Mouse (Mus musculus): ENCODE data around the gene Lrcol1.

Gene Lrcol1

GRCm38 (mm10) chr5:110386371-110387330 is 42.1 kb downstream of the Lrcol1 start:
- peak; percentile 29 for DNase-seq (ENCODE audit: low read depth)

DNA sequence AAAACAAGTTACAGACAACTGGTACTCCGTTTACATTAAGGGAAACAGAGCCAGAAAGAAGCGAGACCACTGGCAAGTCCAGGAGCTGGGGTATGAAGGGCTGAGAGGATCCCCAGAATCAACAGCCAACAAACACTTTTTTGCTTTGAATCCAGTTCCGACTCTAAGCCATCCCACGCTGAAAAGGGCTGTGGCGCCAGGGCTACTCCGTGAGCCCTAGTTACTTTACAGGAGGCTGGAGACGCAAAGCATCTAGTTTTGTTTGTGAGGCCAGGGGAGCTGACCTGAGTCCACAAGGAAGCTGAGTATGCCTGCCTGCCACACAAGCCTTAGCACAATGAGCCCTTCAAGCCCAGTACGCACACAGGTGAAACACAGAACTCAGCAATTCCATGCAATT is 42.8 kb downstream of the Lrcol1 start:
- DNase-seq (ENCODE audit: low read depth) = no peak

- DNase-seq (ENCODE audit: low read depth) = no peak
Measured at GRCm38 (mm10) chr5:110390631-110391030, 46.1 kb downstream of the Lrcol1 start.

GRCm38 (mm10) chr5:110392727-110393126 is 48.2 kb downstream of the Lrcol1 start:
- no peak for DNase-seq (ENCODE audit: low read depth)

GRCm38 (mm10) chr5:110395006-110395661 is 50.6 kb downstream of the Lrcol1 start:
- no peak for DNase-seq (ENCODE audit: low read depth)

- no peak for DNase-seq (ENCODE audit: low read depth)
Measured at GRCm38 (mm10) chr5:110401101-110401500, 56.6 kb downstream of the Lrcol1 start.

GRCm38 (mm10) chr5:110402557-110402956 is 58.0 kb downstream of the Lrcol1 start:
- no peak for DNase-seq (ENCODE audit: low read depth)

DNA sequence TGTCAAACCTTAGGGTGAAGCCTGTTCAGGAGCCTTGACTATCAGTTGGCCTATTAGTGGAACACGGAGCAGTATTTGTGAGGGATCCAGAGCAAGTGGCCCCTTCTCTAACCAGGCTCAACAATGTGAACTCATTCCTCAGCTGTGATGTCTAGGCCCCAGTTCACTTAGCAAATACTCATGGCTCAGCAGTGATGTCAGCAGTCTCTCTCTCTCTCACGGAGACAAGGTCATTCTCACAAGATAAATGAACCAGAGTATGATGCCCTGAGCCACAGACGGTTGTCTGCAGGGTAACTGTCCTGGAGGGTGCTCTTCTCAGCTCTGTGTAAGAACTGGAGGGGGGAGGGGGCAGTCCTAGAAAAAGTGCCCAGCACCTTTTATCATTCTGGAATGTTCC is 59.4 kb downstream of the Lrcol1 start:
- DNase-seq (ENCODE audit: low read depth) = no peak
